Mouse (Mus musculus) midbrain, embryonic 16.5 days (tissue): ENCODE measurements around the gene Gm20696. TPM values are rescaled to one million over a fixed set of nuclear protein-coding genes. Genes with fewer than 3 reads are reported as not detected.

ENCODE experiments used
- ATAC-seq: fragments of 200-750 bp; cut with Nextera tagmentation; 2 replicates; pipeline ENCODE4 v1.8.0; 2017; ENCODE audit warnings: moderate TSS enrichment
- H3K27ac ChIP-seq: fragments of 300-500 bp; sonication (generic); 2 replicates; pipeline ENCODE4 v1.5.1; 2014; ENCODE audit warnings: mild to moderate bottlenecking, low read length, mixed read lengths
- H3K27me3 ChIP-seq: fragments of 300-500 bp; sonication (generic); 2 replicates; pipeline ENCODE4 v1.6.1; 2014; ENCODE audit warnings: low read depth, low read length, mixed read lengths; ENCODE audit not compliant: control insufficient read depth, insufficient read depth
- H3K36me3 ChIP-seq: fragments of 300-500 bp; sonication (generic); 2 replicates; pipeline ENCODE4 v1.6.1; 2014; ENCODE audit warnings: mild to moderate bottlenecking, low read length, moderate library complexity, mixed read lengths; ENCODE audit not compliant: control insufficient read depth, insufficient read depth
- H3K4me1 ChIP-seq: fragments of 300-500 bp; sonication (generic); 2 replicates; pipeline ENCODE4 v1.6.1; 2014; ENCODE audit warnings: mild to moderate bottlenecking, low read length, mixed read lengths; ENCODE audit not compliant: control insufficient read depth, insufficient read depth
- H3K4me2 ChIP-seq: fragments of 300-500 bp; sonication (generic); 2 replicates; pipeline ENCODE4 v1.6.1; 2014; ENCODE audit warnings: mild to moderate bottlenecking, low read length, mixed read lengths
- H3K4me3 ChIP-seq: fragments of 300-500 bp; sonication (generic); 2 replicates; pipeline ENCODE4 v1.5.1; 2014; ENCODE audit warnings: low read depth, mild to moderate bottlenecking, low read length, moderate library complexity, mixed read lengths
- H3K9ac ChIP-seq: fragments of 300-500 bp; sonication (generic); 2 replicates; pipeline ENCODE4 v1.6.1; 2014; ENCODE audit warnings: low read depth, low read length, mixed read lengths
- H3K9me3 ChIP-seq: fragments of 300-500 bp; sonication (generic); replicated peaks from 2 replicates; pipeline ENCODE4 v1.6.1; 2014; ENCODE audit warnings: mild to moderate bottlenecking, low read length, mixed read lengths; ENCODE audit not compliant: control insufficient read depth, poor library complexity, severe bottlenecking
- WGBS: fragments of 180-500 bp; shearing (Covaris S2); extraction: QIAGEN DNeasy Blood & Tissue Kit; methylation state at CpG from one replicate; pipeline ENCODE4 v1.1.7; 2014; 5-methylcytosine and 5-hydroxymethylcytosine counted together
- polyA plus RNA-seq: library from polyadenylated mRNA; unstranded; fragments of >200 nt; fragmentation: Nextera tagmentation; extraction: Ambion mirVana; gene quantifications from 2 replicates; pipeline ENCODE4 v1.2.1, GENCODE M21; 2015

Gene Gm20696
- polyA plus RNA-seq, 1 experiment from 2014 or later: 2.4 TPM

DNA sequence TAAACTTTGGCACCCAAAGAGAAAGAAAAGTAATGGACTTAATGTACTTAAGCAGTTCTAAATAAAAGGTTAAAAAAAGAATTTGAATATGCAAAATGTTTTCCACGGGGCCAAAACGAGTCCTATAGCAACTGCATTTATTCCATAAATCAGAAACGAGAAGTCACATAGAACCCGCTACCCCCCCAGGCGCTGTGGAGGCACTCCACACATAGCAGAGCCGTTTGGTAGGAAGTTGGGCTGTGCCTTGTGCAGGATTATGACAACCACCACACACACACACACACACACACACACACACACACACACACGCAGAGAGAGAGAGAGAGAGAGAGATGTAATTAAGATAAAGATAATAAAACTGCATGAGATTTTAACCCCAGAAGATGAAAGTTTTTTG lies 46.1 kb downstream of the Gm20696 start:
- no peak for ATAC-seq
- H3K4me3 ChIP-seq: no peak overlapping the region
- WGBS: 83% methylated on average over 7 of the region's 7 CpGs
- H3K36me3 ChIP-seq: no peaks in the 10 kb centered on the region
- peaks cover 3% of the 10 kb centered on the region for H3K4me1 ChIP-seq
- H3K27me3 ChIP-seq: peaks cover 6% of the 10 kb centered on the region; the same call in 1 of the 2 replicates
- H3K9ac ChIP-seq: no peak overlapping the region
- no peak overlapping the region for H3K4me2 ChIP-seq
- no peak overlapping the region for H3K27ac ChIP-seq
- no peaks in the 10 kb centered on the region for H3K9me3 ChIP-seq

DNA sequence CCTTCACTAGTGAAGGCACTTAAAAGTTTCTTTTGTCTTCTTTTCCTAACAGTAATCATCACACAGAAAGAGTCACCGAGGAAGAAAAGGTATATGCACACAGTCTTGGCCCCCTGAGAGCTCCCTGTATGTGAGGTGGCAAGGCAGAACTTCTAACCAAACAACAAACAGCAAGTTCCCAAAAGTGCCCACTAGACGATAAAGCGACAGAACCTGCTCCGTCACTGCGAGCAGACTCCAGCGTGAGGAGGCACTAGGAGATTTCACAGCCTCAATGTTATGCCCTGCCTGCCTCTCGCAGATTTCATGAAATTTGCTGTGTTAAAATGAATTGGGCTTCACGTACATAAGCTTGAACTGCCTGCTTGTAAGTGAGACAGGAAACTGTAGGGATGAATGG lies 46.6 kb downstream of the Gm20696 start:
- peaks cover 6% of the 10 kb centered on the region; the same call in 1 of the 2 replicates for H3K27me3 ChIP-seq
- H3K4me3 ChIP-seq: no peak overlapping the region
- WGBS: 80% methylated on average over 8 of the region's 8 CpGs
- H3K36me3 ChIP-seq: no peaks in the 10 kb centered on the region
- H3K9ac ChIP-seq: no peak overlapping the region
- H3K9me3 ChIP-seq: no peaks in the 10 kb centered on the region
- no peak overlapping the region for H3K27ac ChIP-seq
- ATAC-seq: no peak
- no peak overlapping the region for H3K4me2 ChIP-seq
- H3K4me1 ChIP-seq: peaks cover 8% of the 10 kb centered on the region

DNA sequence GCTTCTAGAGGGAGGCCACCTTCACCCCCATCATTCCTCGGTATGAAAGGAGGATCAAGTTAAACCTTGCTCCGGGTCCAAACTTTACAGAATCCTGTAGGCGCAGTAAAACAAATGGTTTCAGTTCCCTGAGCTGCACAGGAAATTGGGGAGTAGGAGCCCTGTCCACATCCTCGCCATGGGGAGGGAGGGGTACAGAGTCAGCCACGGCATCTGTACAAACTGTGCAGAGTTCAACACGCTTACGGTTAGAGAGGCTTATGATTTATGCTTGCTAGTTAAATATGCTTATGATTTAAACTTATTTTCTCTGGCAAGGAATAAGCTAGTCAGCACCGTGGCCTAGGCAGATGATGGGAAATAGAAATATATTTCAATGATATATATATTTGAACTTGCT lies 47.1 kb downstream of the Gm20696 start:
- ATAC-seq: no peak

DNA sequence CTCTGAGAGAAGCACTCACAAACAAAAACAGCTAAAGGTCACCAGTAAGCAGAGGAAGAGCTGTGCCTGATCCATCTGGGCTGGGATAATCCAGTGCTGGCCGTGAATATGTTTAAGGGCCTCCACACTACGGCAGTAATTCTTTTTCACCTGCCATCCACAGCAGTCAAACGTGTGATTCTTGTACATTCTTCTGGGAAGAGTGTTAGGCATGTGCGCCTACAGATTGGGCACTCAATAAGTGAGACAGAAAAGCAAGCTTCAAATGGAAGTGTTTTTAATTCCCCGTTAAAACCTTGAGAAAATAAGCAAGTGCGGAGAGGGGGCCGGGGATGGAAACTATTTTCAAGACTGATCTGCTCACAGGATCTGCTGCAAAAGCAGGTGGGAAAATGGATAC lies 48.7 kb downstream of the Gm20696 start:
- no peaks in the 10 kb centered on the region for H3K9me3 ChIP-seq
- H3K27ac ChIP-seq: no peak overlapping the region
- no peak overlapping the region for H3K4me2 ChIP-seq
- H3K4me1 ChIP-seq: peaks cover 14% of the 10 kb centered on the region
- H3K4me3 ChIP-seq: no peak overlapping the region
- no peak overlapping the region for H3K9ac ChIP-seq
- 56% methylated on average over 7 of the region's 7 CpGs for WGBS
- H3K27me3 ChIP-seq: peaks cover 6% of the 10 kb centered on the region; the same call in 1 of the 2 replicates
- H3K36me3 ChIP-seq: no peaks in the 10 kb centered on the region
- ATAC-seq: no peak

More for the DNA sequence above, 47.1 kb downstream of the Gm20696 start:
- no peaks in the 10 kb centered on the region for H3K36me3 ChIP-seq
- no peak overlapping the region for H3K4me3 ChIP-seq
- no peak overlapping the region for H3K4me2 ChIP-seq
- peaks cover 12% of the 10 kb centered on the region for H3K4me1 ChIP-seq
- 82% methylated on average over 8 of the region's 8 CpGs for WGBS
- no peaks in the 10 kb centered on the region for H3K9me3 ChIP-seq
- peaks cover 6% of the 10 kb centered on the region; the same call in 1 of the 2 replicates for H3K27me3 ChIP-seq
- H3K27ac ChIP-seq: no peak overlapping the region
- H3K9ac ChIP-seq: no peak overlapping the region

DNA sequence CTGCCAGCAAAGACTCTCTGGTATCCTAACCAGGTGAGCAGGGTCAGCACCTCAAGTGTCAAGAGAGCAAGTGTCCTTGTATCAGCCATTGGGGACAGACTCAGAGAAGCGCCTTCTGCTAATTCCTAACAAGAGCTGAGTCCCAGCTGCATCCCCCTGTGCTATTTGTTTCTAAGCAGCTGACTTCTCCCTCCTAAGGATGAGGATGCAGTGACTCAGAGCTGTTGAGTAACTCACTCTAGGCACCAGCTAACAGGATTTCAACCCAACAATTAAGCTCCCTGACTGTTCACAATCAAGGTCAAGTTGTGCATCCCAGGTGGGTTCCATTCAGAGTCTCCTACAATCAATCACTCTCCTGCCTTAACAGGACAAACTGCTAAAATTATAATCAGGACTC lies 49.2 kb downstream of the Gm20696 start:
- H3K36me3 ChIP-seq: no peaks in the 10 kb centered on the region
- H3K27me3 ChIP-seq: peaks cover 6% of the 10 kb centered on the region; the same call in 1 of the 2 replicates
- peaks cover 14% of the 10 kb centered on the region for H3K4me1 ChIP-seq
- H3K4me3 ChIP-seq: no peak overlapping the region
- ATAC-seq: no peak
- WGBS: 50% methylated on average over 1 of the region's 1 CpGs
- no peak overlapping the region for H3K9ac ChIP-seq
- H3K4me2 ChIP-seq: no peak overlapping the region
- H3K9me3 ChIP-seq: no peaks in the 10 kb centered on the region
- no peak overlapping the region for H3K27ac ChIP-seq

DNA sequence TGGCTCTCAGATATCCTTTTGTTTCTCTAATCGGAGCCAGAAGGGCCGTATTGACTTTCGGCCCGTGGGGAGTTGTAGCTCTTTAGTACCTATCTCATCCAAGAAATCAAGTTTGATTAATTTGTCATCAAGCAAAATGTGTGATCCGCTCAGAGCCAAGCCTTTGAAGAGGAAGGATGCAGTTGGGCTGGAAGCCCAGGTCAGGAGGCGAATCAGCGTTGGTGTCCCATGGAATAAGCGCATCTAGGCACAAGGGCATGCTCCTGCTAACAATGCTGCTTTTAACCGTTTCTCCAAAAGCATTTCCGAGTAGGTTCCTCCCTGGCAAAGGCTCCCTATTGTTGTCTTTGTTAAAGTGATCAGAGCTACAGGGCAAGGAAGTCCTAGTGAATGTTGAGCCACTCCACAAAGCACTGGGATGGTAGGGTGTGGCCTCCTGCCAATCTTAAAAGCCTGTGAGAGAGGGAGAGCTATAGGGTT lies 51.3 kb downstream of the Gm20696 start:
- 15% methylated on average over 10 of the region's 10 CpGs for WGBS
- no peaks in the 10 kb centered on the region for H3K36me3 ChIP-seq
- ATAC-seq: no peak

DNA sequence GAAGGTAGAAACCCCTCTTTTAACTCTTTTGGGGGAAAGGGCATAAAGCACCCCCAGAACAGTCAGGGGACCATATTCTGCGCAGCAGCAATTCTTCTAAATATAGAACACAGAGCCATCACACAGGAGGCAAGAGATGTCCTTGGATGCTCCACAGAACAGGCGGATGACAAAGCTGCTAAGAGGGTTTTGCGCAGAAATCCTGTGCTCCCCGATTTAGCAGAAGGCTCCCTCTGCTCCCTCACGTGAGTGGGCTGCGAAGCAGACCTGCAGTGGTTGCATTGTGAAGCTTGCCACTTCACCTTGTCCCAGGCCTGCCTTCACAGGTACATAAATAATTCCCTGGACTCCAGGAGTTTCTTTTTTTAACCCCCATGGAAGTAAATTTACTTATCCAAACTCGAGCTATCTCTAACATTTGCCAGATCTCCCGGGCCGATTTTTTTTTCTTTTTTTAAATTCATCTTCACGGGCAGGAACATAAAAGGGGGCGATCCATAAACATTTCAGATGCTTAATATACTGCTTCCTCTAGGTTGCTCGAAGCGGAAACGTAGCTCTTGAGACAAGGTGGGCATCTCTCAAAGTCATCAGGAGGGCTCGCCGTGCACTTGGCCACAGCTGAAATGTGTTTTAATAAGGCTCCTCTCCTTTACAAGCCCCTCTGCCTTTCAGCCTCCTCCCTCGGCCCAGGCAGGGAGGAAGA lies 51.9 kb downstream of the Gm20696 start:
- Histone ChIP-seq H3K4me3 (no peak overlapping the region), H3K27me3 (peaks cover 4% of the 10 kb centered on the region; the same call in 1 of the 2 replicates), H3K36me3 (no peaks in the 10 kb centered on the region), H3K9ac (no peak overlapping the region), H3K9me3 (no peaks in the 10 kb centered on the region), H3K27ac (no peak overlapping the region), H3K4me2 (peak overlapping the region; percentile 9; the same call in 1 of the 2 replicates), H3K4me1 (peaks cover 14% of the 10 kb centered on the region)
- WGBS: 59% methylated on average over 17 of the region's 17 CpGs
- no peak for ATAC-seq

More for the DNA sequence above, 51.3 kb downstream of the Gm20696 start:
- Histone ChIP-seq H3K4me2 (peak overlapping the region; percentile 9; the same call in 1 of the 2 replicates), H3K4me3 (no peak overlapping the region), H3K9me3 (no peaks in the 10 kb centered on the region), H3K27ac (no peak overlapping the region), H3K9ac (no peak overlapping the region), H3K4me1 (peaks cover 14% of the 10 kb centered on the region), H3K27me3 (peaks cover 6% of the 10 kb centered on the region; the same call in 1 of the 2 replicates)

DNA sequence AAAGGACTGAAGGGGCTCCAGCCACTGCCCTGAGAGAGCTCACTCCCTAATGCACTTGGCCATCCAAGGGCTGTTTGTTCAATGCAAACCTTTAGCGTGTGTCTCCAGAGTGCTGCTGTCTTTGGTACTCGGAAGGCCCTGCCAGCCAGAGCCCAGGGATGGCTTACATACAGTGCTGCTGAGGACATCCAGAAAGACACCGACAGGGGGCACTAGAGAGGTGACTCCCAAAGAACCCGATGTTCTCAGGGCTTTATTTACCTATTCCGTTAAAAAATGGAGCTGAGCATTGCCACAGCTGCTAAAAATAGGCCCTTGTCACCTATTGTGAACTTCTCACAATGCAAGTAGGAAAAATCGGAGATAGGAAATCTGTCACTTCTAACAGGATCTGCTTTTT lies 54.7 kb downstream of the Gm20696 start:
- no peaks in the 10 kb centered on the region for H3K9me3 ChIP-seq
- ATAC-seq: no peak
- H3K4me2 ChIP-seq: no peak overlapping the region
- H3K36me3 ChIP-seq: no peaks in the 10 kb centered on the region
- no peak overlapping the region for H3K27ac ChIP-seq
- H3K4me1 ChIP-seq: peaks cover 14% of the 10 kb centered on the region
- no peak overlapping the region for H3K4me3 ChIP-seq
- 64% methylated on average over 6 of the region's 6 CpGs for WGBS
- H3K27me3 ChIP-seq: peaks cover 3% of the 10 kb centered on the region; the same call in 1 of the 2 replicates
- no peak overlapping the region for H3K9ac ChIP-seq
